Mouse (Mus musculus): Measurements from ENCODE around the gene Zfp65. TPM values are rescaled to one million over a fixed set of nuclear protein-coding genes. Genes with fewer than 3 reads are reported as not detected.

Zfp65 gene
- 14.4 TPM for total RNA-seq (2023)

DNA sequence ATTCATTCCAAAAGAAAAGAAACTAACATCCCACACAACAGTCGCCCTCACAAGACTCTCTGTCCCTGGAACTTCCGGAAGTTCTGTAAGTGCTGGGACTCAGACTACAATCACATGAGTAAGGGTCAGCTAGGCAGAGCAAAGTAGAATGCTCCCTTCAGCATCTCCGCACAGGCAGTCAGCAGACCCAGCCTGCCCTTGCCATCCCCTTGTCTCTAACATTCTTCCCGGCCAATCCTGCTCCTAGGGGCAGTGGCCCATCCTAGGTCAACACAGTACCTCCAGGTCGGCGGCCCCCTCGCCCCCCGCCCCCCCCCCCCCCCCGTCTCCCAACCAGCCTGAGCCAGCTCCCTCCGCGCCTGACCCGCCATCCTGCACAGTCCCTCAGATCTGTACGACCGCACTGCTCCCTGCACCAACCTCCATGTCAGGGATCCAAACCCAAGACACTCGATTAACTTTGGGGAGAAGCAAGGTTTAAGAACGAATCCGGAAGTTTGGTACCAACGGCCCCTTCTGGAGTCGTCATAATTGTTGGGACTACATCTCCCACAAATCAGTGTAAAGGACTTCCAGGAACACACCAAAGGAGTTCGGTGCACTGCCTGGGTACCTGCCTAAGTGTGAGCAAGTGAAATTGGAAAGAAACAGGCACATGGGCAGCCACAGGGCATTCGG lies at the start of gene Zfp65:
Gene Zfp65 (minus strand): TSS at position 533 of the 678 bp plus-strand sequence.

DNA sequence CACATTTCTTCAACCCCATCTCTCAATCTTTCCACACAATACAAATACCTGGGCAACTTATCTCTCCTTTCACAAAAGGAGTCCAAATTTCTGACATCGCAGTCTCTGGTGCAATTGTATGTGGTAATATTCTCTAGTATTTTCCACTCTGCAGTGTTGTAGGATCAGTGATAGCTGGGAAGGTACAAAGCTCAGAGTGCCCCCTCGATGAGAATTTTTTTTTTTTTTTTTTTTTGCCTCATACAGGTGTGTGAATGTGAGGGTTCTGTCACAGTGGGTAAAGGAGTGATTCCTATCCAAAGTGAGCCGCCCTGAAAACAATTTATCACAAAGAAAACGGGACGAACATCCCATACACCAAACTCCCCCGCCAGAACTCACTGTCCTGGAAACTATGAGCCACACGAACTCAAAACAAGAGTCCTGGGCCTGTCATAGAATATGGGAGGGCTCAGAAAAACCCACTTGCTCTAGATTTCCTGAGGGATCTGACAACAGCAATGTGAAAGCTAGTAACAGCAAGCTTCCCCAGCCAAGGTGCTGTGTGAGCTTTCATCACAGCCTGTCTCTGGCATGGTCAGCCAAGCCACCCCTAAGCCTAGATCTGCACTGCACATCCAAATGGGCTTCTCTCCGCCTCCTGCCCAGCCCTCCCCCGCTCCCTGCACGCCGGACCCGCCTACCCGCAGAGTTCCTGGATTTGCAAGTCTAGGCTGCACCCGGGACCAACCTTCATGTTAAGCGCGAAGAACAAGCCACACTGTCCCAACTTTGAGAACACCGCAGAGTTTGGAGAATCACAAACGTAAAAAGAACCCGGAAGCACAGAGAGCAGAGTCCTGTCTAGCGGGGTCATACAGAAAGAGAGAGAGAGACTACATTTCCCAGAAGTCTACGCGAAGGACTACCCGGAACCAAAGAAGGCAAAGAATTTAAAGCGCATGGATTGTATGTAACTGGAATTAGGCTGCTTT lies 25.6 kb upstream of the Zfp65 start, which contains the start of gene Zfp85:
Gene Zfp85 (minus strand): TSS at position 896 of the 974 bp plus-strand sequence.

DNA sequence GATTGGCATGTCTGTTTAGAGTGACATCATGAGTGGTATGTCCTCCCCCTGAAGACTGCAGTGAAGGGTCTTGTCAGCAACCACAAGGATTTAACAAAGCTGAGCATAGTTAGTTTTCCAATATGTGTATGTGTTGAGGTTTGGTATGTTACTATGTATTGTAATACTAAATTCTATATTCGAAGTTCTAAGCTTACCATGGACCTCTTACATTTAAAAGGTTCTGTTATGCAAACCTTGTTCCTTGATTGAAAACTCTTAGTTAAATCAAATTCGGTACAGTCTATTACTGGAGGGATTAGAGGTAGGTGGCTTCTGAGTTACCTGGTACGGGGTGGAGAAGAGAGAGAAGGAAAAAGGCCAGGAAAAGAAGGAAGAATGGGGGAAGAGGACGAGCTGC lies 42.0 kb downstream of the Zfp65 start, which contains the start of gene Zfp738:
Gene Zfp738 (minus strand): TSS at position 101 of the 400 bp plus-strand sequence.

Other genes with a start within 250 kb of the Zfp65 start
- 25.2 TPM for gene Zfp874b, start 244.9 kb downstream of the Zfp65 start, total RNA-seq (2023)
- gene Zfp58, start 228.6 kb downstream of the Zfp65 start, total RNA-seq (2023): 13.9 TPM
- gene Gm26965, start 203.0 kb downstream of the Zfp65 start, total RNA-seq (2023): not detected
- gene Zfp87, start 203.0 kb downstream of the Zfp65 start, total RNA-seq (2023): 21.2 TPM
- gene Zfp748, start 175.3 kb downstream of the Zfp65 start, total RNA-seq (2023): 12.6 TPM
- gene Zfp729b, start 119.5 kb downstream of the Zfp65 start, total RNA-seq (2023): 19.2 TPM
- not detected for gene Gm49345, start 91.4 kb downstream of the Zfp65 start, total RNA-seq (2023)
- gene Zfp729a, start 91.4 kb downstream of the Zfp65 start, total RNA-seq (2023): 10.6 TPM
- 7.9 TPM for gene Zfp738, start 42.1 kb downstream of the Zfp65 start, total RNA-seq (2023)
- 5.2 TPM for gene Zfp85, start 26.1 kb upstream of the Zfp65 start, total RNA-seq (2023)
- gene Zfp493, start 50.5 kb upstream of the Zfp65 start, total RNA-seq (2023): 1.5 TPM
- 1.6 TPM for gene Zfp273, start 84.6 kb upstream of the Zfp65 start, total RNA-seq (2023)
- not detected for gene Gm10037, start 101.9 kb upstream of the Zfp65 start, total RNA-seq (2023)
- not detected for gene BC048507, start 134.2 kb upstream of the Zfp65 start, total RNA-seq (2023)